Mouse (Mus musculus) midbrain, embryonic 13.5 days (tissue): ENCODE data around the gene Tsen34. TPM values are rescaled to one million over a fixed set of nuclear protein-coding genes. Genes with fewer than 3 reads are reported as not detected.

Experiments used
- ATAC-seq: fragments of 200-750 bp; cut with Nextera tagmentation; 2 replicates; pipeline ENCODE4 v1.8.0; 2017; ENCODE audit warnings: mild to moderate bottlenecking, moderate TSS enrichment, moderate library complexity
- H3K27ac ChIP-seq: fragments of 300-500 bp; sonication (generic); 2 replicates; pipeline ENCODE4 v1.5.1; 2015; ENCODE audit warnings: inconsistent platforms, mild to moderate bottlenecking, moderate library complexity
- H3K27me3 ChIP-seq: fragments of 300-500 bp; sonication (generic); 2 replicates; pipeline ENCODE4 v1.6.1; 2015; ENCODE audit warnings: mild to moderate bottlenecking, inconsistent platforms
- H3K36me3 ChIP-seq: fragments of 300-500 bp; sonication (generic); 2 replicates; pipeline ENCODE4 v1.6.1; 2015; ENCODE audit warnings: mild to moderate bottlenecking, inconsistent platforms
- H3K4me1 ChIP-seq: fragments of 300-500 bp; sonication (generic); replicated peaks from 2 replicates; pipeline ENCODE4 v1.6.1; 2015; ENCODE audit warnings: inconsistent platforms
- H3K4me2 ChIP-seq: fragments of 300-500 bp; sonication (generic); replicated peaks from 2 replicates; pipeline ENCODE4 v1.6.1; 2015; ENCODE audit warnings: moderate library complexity, mild to moderate bottlenecking, inconsistent platforms
- H3K4me3 ChIP-seq: fragments of 300-500 bp; sonication (generic); replicated peaks from 2 replicates; pipeline ENCODE4 v1.5.1; 2015; ENCODE audit warnings: mild to moderate bottlenecking, inconsistent platforms
- H3K9ac ChIP-seq: fragments of 300-500 bp; sonication (generic); replicated peaks from 2 replicates; pipeline ENCODE4 v1.6.1; 2015; ENCODE audit warnings: mild to moderate bottlenecking, inconsistent platforms
- H3K9me3 ChIP-seq: fragments of 300-500 bp; sonication (generic); 2 replicates; pipeline ENCODE4 v1.6.1; 2016; ENCODE audit warnings: mild to moderate bottlenecking, inconsistent platforms
- WGBS: fragments of 180-500 bp; shearing (Covaris S2); methylation state at CpG from one replicate; pipeline ENCODE4 v1.1.7; 2015; 5-methylcytosine and 5-hydroxymethylcytosine counted together
- polyA plus RNA-seq: library from polyadenylated mRNA; unstranded; fragments of >200 nt; fragmentation: Nextera tagmentation; extraction: Ambion mirVana; gene quantifications from 2 replicates; pipeline ENCODE4 v1.2.1, GENCODE M21; 2015

Gene Tsen34
- polyA plus RNA-seq, 1 experiment from 2014 or later, result 225 TPM

GRCm38 (mm10) chr7:3665215-3666114 lies 27.2 kb upstream of the Tsen34 start, which contains the start of gene Leng1:
Gene Leng1 (minus strand): TSS chr7:3665840.
- peak within 1 kb of the TSS; percentile 84 for H3K4me2 ChIP-seq
- no peaks in the 10 kb centered on the region for H3K27me3 ChIP-seq
- peaks cover 28% of the 10 kb centered on the region for H3K36me3 ChIP-seq
- H3K9ac ChIP-seq, result peak within 1 kb of the TSS; percentile 76
- peak within 1 kb of the TSS; percentile 67 for H3K27ac ChIP-seq
- peak; percentile 99 for ATAC-seq
- WGBS, result 4% methylated on average over 45 of the region's 45 CpGs
- peaks cover 24% of the 10 kb centered on the region for H3K4me1 ChIP-seq
- peak within 1 kb of the TSS; percentile 72 for H3K4me3 ChIP-seq
- H3K9me3 ChIP-seq, result no peaks in the 10 kb centered on the region

DNA sequence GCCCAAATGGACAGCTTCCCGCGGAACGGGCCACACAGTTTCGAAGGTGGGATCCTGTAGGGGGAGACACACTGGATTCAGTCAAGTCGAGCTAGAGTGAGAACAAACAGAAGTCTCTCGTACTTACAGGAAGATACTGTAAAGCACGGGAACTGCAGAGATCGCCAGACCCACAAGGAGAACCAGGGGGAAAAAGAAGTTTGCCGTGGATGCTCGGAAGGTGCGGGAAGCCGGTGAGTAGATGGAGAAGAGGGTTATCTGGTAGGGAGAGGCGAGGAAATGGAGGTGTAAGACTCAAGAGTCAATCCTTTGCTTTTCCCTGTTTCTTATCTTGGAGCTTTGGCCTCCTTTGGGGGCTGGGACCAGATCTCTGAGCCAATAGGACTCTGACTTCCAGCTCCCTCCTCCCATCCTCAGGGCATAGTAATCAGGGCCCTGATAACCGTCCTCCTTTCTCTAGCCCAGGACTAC lies 25.7 kb upstream of the Tsen34 start:
- ATAC-seq, result no peak
- H3K4me3 ChIP-seq, result no peak overlapping the region

DNA sequence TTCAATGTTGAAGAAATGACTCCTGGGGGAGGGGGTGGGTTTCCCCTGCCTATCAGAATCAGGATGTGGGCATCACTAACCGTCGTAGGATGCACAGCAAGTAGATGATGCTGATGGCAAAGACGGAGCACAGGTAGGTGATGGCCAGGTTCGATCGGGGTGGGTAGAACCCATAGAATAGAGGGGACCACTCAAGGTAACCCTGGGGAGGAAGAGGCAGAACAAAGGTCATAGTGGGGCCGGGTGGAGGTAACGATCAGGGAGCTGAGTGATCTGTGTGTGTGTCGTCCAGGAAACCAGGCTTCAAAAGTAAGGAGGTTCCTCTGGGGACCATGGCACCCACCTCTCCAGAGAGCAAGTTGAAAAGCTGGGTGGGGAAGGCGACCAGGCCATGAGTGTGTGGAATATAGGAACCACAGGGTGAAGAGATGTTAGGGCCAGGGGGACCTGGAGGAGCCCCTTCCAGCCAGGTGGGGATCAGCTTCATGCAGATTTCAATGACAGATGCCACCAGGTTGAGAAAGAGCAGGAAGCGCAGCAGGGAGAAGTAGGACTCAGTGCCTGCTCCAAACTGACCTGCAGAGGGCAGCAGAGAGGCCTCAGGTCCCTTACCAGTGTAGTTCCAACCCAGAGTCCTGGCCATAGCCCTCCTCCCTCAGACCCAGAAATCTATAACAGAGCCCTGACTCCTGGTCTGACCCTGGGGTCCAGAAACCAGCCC lies 18.0 kb upstream of the Tsen34 start:
- Histone ChIP-seq H3K4me1 (no peaks in the 10 kb centered on the region), H3K27me3 (no peaks in the 10 kb centered on the region), H3K36me3 (peaks cover 4% of the 10 kb centered on the region; the same call in 1 of the 2 replicates), H3K9me3 (no peaks in the 10 kb centered on the region), H3K9ac (no peak overlapping the region), H3K27ac (no peak overlapping the region), H3K4me2 (no peak overlapping the region), H3K4me3 (no peak overlapping the region)
- 73% methylated on average over 10 of the region's 10 CpGs for WGBS
- ATAC-seq, result peak; percentile 92

More for the DNA sequence above, 25.7 kb upstream of the Tsen34 start:
- Histone ChIP-seq H3K27me3 (no peaks in the 10 kb centered on the region), H3K36me3 (peaks cover 13% of the 10 kb centered on the region), H3K9me3 (no peaks in the 10 kb centered on the region), H3K27ac (no peak overlapping the region), H3K9ac (peak overlapping the region; percentile 10; the same call in 1 of the 2 replicates), H3K4me2 (no peak overlapping the region), H3K4me1 (peaks cover 24% of the 10 kb centered on the region)
- WGBS, result 24% methylated on average over 14 of the region's 14 CpGs

DNA sequence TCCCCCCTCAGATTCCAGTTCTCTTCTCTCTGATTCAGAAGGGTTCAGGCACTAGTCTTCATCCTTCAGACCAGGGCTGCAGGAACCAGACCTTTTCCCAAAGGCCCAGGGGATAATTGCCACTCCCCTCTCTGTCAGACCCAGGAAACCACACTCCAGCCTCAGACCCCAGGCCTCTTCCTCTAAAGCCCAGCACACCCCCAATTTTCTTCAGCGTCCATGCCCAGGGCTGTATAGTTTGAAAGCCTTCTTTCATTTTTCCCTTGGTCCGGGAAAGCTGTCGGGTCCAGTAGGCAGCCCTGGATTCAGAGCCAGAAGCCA lies 17.5 kb upstream of the Tsen34 start:
- Histone ChIP-seq H3K27me3 (no peaks in the 10 kb centered on the region), H3K9ac (no peak overlapping the region), H3K9me3 (no peaks in the 10 kb centered on the region), H3K4me3 (no peak overlapping the region), H3K27ac (no peak overlapping the region), H3K4me2 (no peak overlapping the region), H3K36me3 (peaks cover 6% of the 10 kb centered on the region), H3K4me1 (no peaks in the 10 kb centered on the region)
- WGBS, result 89% methylated on average over 3 of the region's 3 CpGs
- ATAC-seq, result no peak; the same call in 1 of the 2 replicates

DNA sequence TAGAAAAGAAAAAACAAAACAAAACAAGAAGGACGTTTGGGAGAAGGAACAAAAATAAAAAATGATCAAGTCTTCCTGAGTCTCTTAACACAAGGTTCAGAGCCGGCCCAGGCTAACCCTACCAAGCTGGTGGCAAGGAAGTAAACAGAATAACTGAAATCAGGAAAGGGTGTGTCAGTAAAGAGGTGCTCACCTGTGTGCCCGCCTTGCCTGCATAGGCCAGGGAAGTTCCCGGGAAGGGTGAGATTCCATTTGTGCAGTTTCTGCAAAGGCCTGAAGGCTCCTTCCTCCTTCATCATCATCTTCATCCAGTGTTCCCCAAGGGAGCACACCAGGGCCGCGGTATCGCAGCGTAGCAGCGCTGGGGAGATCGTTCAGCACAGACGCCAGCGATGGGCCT lies 16.3 kb upstream of the Tsen34 start:
- WGBS, result 92% methylated on average over 12 of the region's 12 CpGs
- Histone ChIP-seq H3K9me3 (no peaks in the 10 kb centered on the region), H3K27ac (no peak overlapping the region), H3K36me3 (peaks cover 9% of the 10 kb centered on the region), H3K4me2 (no peak overlapping the region), H3K4me1 (no peaks in the 10 kb centered on the region), H3K9ac (no peak overlapping the region; the same call in 1 of the 2 replicates), H3K27me3 (no peaks in the 10 kb centered on the region), H3K4me3 (no peak overlapping the region)
- no peak for ATAC-seq

GRCm38 (mm10) chr7:3677342-3677741 lies 15.3 kb upstream of the Tsen34 start, which contains the start of gene Tmc4:
Gene Tmc4 (minus strand): TSS chr7:3677553.
- H3K36me3 ChIP-seq, result peaks cover 12% of the 10 kb centered on the region
- no peaks in the 10 kb centered on the region for H3K4me1 ChIP-seq
- H3K9ac ChIP-seq, result no peak within 1 kb of the TSS; the same call in 1 of the 2 replicates
- no peaks in the 10 kb centered on the region for H3K9me3 ChIP-seq
- no peak within 1 kb of the TSS for H3K4me3 ChIP-seq
- H3K27ac ChIP-seq, result no peak within 1 kb of the TSS
- H3K4me2 ChIP-seq, result no peak within 1 kb of the TSS
- no peak for ATAC-seq
- H3K27me3 ChIP-seq, result no peaks in the 10 kb centered on the region
- WGBS, result 58% methylated on average over 9 of the region's 9 CpGs

DNA sequence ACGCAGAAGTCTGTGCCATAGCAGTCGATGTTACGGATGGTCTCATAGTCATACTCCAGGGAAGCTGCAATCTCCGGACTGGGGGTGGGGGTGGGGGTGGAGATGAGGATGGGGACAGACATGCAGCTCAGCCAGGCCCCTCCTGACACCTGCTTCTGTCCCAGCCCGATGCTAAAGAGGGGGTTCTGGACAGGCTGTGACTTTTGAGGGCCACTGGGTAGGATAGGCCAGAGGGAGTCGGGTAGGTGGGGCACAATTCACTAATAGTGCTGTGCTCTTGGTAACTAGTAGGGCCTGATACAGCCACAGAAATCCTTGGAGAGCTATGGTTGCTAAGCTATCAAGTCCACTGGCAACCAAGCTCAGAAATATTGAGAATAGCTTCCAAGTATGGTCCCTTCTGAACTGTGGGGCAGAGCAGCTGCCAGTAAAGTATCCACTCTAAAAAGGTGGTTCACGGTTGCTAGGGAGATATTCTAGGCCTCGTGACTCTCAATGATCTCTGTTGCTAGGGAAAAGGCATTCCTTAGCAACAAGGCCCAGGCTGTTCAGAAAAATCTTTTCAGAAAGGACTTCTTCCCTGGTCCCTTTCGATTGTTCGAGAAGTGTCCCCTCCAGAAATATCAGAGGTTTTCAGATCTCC lies 8.6 kb upstream of the Tsen34 start:
- no peak overlapping the region for H3K4me3 ChIP-seq
- WGBS, result 53% methylated on average over 10 of the region's 10 CpGs
- peaks cover 51% of the 10 kb centered on the region for H3K36me3 ChIP-seq
- peaks cover 24% of the 10 kb centered on the region for H3K4me1 ChIP-seq
- no peaks in the 10 kb centered on the region for H3K27me3 ChIP-seq
- H3K27ac ChIP-seq, result peak overlapping the region; percentile 85
- H3K4me2 ChIP-seq, result no peak overlapping the region; the same call in 1 of the 2 replicates
- peak; percentile 77 for ATAC-seq
- H3K9ac ChIP-seq, result peak overlapping the region; percentile 36
- no peaks in the 10 kb centered on the region for H3K9me3 ChIP-seq

DNA sequence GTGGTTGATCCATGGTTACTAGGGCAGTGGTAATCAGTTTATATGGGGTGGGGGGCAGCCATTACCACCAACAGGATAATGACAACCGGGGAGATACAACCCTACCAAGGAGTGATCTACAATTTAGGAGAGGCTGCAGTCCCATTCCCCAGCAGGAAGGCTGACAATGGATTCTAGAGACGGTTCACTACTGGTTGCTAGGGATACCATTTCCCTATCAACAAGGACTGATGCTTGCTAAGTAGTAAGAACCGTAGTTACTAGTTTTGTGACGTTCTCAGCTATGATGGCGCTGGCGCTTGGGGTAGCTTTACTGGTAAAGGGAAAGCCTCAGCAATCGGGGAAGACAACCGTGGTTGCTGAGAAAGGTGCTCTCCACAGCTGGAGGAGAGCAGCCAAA lies 8.0 kb upstream of the Tsen34 start:
- no peaks in the 10 kb centered on the region for H3K27me3 ChIP-seq
- no peak overlapping the region for H3K4me2 ChIP-seq
- H3K9me3 ChIP-seq, result no peaks in the 10 kb centered on the region
- peak; percentile 32; the same call in 1 of the 2 replicates for ATAC-seq
- H3K27ac ChIP-seq, result peak overlapping the region; percentile 85
- peaks cover 51% of the 10 kb centered on the region for H3K36me3 ChIP-seq
- H3K4me1 ChIP-seq, result peaks cover 24% of the 10 kb centered on the region
- WGBS, result 62% methylated on average over 8 of the region's 8 CpGs
- H3K4me3 ChIP-seq, result no peak overlapping the region
- H3K9ac ChIP-seq, result peak overlapping the region; percentile 36

GRCm38 (mm10) chr7:3685400-3686187 lies 7.1 kb upstream of the Tsen34 start:
- H3K36me3 ChIP-seq, result peaks cover 49% of the 10 kb centered on the region
- no peak overlapping the region for H3K4me3 ChIP-seq
- peak overlapping the region; percentile 85 for H3K27ac ChIP-seq
- no peaks in the 10 kb centered on the region for H3K9me3 ChIP-seq
- H3K4me2 ChIP-seq, result no peak overlapping the region
- no peak overlapping the region for H3K9ac ChIP-seq
- no peak for ATAC-seq
- H3K4me1 ChIP-seq, result peaks cover 24% of the 10 kb centered on the region
- H3K27me3 ChIP-seq, result no peaks in the 10 kb centered on the region
- WGBS, result 83% methylated on average over 31 of the region's 31 CpGs

- peak overlapping the region; percentile 75 for H3K4me3 ChIP-seq
- H3K4me1 ChIP-seq, result peaks cover 29% of the 10 kb centered on the region
- WGBS, result 38% methylated on average over 3 of the region's 3 CpGs
- H3K27me3 ChIP-seq, result 0 out of 2 replicates have a peak, but pooled peaks cover 3% of the 10 kb centered on the region
- peak overlapping the region; percentile 91 for H3K9ac ChIP-seq
- peak overlapping the region; percentile 87 for H3K4me2 ChIP-seq
- H3K9me3 ChIP-seq, result no peaks in the 10 kb centered on the region
- peak overlapping the region; percentile 91 for H3K27ac ChIP-seq
- ATAC-seq, result no peak
- peaks cover 30% of the 10 kb centered on the region for H3K36me3 ChIP-seq
These were observed 744 bp upstream of the Tsen34 start for GRCm38 (mm10) chr7:3691919-3692318.
